Mouse (Mus musculus) small intestine, adult 2 months (tissue): ENCODE measurements at regions not wholly inside any gene's neighbourhood (a gene's known extent, or its start where the extent isn't known, plus 50 kb on each side); places are given as distances from the start of the nearest gene placed in this dataset.

ENCODE experiments used
- H3K27ac ChIP-seq: fragments of 200-500 bp; 2 replicates; pipeline ENCODE4 v1.5.1; 2012; ENCODE audit warnings: low read depth, low read length, control low read depth, inconsistent platforms; ENCODE audit not compliant: insufficient read depth
- H3K27me3 ChIP-seq: fragments of 200-500 bp; 2 replicates; pipeline ENCODE4 v1.6.1; 2012; ENCODE audit warnings: mild to moderate bottlenecking, moderate library complexity, low read length, inconsistent platforms; ENCODE audit not compliant: control insufficient read depth, insufficient read depth
- H3K36me3 ChIP-seq: fragments of 200-500 bp; 2 replicates; pipeline ENCODE4 v1.6.1; 2012; ENCODE audit warnings: mild to moderate bottlenecking, low read length, control low read depth, inconsistent platforms; ENCODE audit not compliant: control insufficient read depth, insufficient read depth
- H3K4me1 ChIP-seq: fragments of 200-500 bp; 2 replicates; pipeline ENCODE4 v1.6.1; 2012; ENCODE audit warnings: low read length, inconsistent platforms, mixed read lengths; ENCODE audit not compliant: control insufficient read depth, insufficient read depth, insufficient read length
- H3K4me3 ChIP-seq: fragments of 200-500 bp; 2 replicates; pipeline ENCODE4 v1.5.1; 2012; ENCODE audit warnings: low read depth, mild to moderate bottlenecking, control low read depth, inconsistent platforms, low read length, moderate library complexity
- CTCF ChIP-seq: fragments of 200-500 bp; IDR thresholded peaks from 2 replicates; pipeline ENCODE4 v1.5.1; 2012; ENCODE audit warnings: low read depth, mild to moderate bottlenecking, control low read depth, inconsistent platforms, low read length, moderate library complexity, mixed read lengths; ENCODE audit not compliant: insufficient replicate concordance, insufficient read length; ENCODE audit errors: extremely low read depth
- POLR2A ChIP-seq: fragments of 200-500 bp; IDR thresholded peaks from 2 replicates; pipeline ENCODE4 v1.6.1; 2012; ENCODE audit warnings: low read depth, mild to moderate bottlenecking, control low read depth, inconsistent platforms, low read length, moderate library complexity
- WGBS: fragments of 180-500 bp; shearing (Covaris S2); methylation state at CpG from one replicate; pipeline ENCODE4 v1.1.7; 2018; 5-methylcytosine and 5-hydroxymethylcytosine counted together

DNA sequence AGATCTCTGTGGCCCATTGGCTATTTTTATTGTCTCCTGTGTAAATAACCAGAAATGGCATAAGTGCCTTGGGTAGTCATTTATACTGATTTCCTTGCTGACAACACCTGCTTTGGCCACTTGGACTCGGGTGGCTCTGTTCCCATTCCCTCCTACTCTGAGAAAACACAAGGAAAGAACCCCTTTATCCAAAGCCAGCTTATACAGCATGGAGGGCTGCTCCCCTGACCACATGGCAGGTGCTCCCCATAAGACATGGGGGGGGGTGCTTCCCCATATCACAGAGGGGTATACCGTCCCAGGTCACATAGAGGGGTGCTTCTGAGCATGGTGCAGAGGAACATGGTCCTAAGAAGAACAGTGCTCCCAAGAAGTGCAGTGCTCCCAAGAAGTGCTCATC lies 57.8 kb upstream of the 1700021F07Rik start:
- no peaks in the 10 kb centered on the region for H3K36me3 ChIP-seq
- H3K27me3 ChIP-seq, result no peaks in the 10 kb centered on the region
- H3K4me3 ChIP-seq, result no peak overlapping the region
- H3K4me1 ChIP-seq, result no peaks in the 10 kb centered on the region
- 81% methylated on average over 2 of the region's 2 CpGs for WGBS
- no peak overlapping the region for H3K27ac ChIP-seq
- TF ChIP-seq POLR2A (no peak), CTCF (no peak)

DNA sequence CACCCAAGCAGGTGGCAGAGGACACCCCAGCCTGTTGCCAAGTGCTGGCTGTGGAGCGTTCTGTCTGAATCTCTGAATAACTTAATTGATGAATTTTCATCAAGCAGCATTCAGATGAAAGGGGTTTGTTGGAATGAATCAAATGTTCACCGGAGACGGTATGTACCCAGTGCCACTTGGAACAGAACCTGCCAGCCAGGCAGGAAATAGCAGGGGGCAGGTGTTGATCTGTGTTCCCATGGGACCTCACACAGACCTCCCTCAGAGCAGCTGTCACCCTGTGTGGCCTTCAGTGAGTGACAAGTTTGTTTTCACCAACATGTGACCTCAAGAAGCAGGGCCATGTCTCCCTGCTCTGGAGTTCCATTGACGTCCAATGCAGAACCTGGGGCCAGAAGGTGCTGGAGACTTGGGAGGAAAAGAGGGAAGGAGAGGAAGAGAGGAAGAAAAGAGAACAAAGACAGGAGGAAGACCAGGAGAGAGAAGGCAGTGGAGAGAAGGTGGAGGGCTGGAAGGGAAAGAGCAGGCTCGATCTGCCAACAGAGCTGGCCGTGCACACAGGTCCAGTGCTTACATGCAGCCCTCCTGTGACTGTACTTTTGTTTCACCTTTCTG lies 57.3 kb upstream of the 1700021F07Rik start:
- Histone ChIP-seq H3K27ac (no peak overlapping the region), H3K27me3 (no peaks in the 10 kb centered on the region), H3K4me1 (no peaks in the 10 kb centered on the region), H3K4me3 (no peak overlapping the region), H3K36me3 (no peaks in the 10 kb centered on the region)
- WGBS, result 78% methylated on average over 6 of the region's 6 CpGs
- TF ChIP-seq CTCF (no peak), POLR2A (no peak)

DNA sequence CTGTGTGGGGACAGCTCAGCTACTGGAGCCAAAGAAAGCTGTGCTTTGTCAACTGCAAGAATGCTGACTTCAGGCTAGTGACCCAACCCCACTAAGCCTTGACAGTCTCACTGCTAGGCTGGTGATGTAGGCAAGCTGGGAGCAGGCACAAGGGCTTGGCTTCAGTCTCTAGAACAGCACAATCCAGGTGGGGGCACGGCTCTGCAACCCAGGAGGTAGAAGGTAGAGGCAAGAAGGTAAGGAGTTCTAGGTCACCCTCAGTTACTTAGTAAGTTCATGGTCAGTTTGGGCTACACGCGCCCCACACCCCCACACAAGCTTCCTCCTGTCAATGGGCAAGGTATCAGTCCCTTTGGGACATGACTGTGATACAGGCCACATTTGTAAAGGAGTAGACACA lies 54.2 kb upstream of the 1700021F07Rik start:
- TF ChIP-seq POLR2A (no peak), CTCF (no peak)
- 90% methylated on average over 3 of the region's 3 CpGs for WGBS

DNA sequence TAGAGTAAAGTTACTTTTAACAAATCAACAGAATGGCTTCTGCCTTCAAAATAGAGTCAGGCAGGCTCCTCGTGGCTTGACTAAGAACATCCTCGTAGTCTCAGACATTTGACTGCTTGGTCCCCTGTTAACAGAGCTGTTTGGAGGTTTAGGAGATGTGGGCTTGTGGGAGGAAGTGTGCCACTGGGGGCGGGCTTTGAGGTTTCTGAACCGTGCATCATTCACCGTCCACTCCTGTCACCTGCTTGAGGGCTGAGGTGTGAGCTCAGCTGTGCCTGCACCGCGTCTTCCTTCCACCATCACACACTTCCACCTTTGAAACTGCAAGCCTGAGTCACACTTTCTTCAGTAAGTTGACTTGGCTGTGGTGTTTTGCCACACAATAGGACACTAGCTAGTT lies 52.6 kb upstream of the 1700021F07Rik start:
- Histone ChIP-seq H3K27me3 (no peaks in the 10 kb centered on the region), H3K4me3 (no peak overlapping the region), H3K4me1 (no peaks in the 10 kb centered on the region), H3K36me3 (no peaks in the 10 kb centered on the region), H3K27ac (no peak overlapping the region)
- TF ChIP-seq CTCF, result no peak
- no peak for TF ChIP-seq POLR2A
- WGBS, result 58% methylated on average over 7 of the region's 7 CpGs

More for the DNA sequence above, 54.2 kb upstream of the 1700021F07Rik start:
- Histone ChIP-seq H3K27me3 (no peaks in the 10 kb centered on the region), H3K4me1 (no peaks in the 10 kb centered on the region), H3K4me3 (no peak overlapping the region), H3K36me3 (no peaks in the 10 kb centered on the region), H3K27ac (no peak overlapping the region)
